Mouse (Mus musculus): ENCODE measurements at regions not wholly inside any gene's neighbourhood (a gene's known extent, or its start where the extent isn't known, plus 50 kb on each side); places are given as distances from the start of the nearest gene placed in this dataset.

DNA sequence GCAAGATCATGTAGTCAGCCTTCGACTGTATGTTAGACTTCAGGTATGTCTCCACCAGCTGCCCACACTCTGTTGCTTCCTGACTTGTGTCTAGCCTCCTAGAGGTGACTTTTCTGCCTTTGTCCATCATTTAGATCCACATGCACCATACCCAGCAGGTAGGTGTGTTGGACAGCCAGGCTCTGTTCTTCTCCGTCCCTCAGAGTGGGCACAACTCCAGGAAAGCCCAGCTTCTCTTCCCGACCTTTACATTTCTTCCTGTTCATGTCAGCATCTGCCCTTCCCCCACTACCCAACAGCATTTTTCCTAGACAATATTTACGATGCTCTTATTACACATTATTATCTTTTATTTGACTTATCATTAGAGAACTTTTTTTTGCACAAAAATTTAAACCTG, 366.4 kb downstream of the Nkx6-1 start:
- no peak for DNase-seq (ENCODE audit: extremely low read depth)
- TF ChIP-seq JUN (IDR thresholded peaks at IDR 0.05; ENCODE audit: insufficient read depth, low read depth, low read length): no peak
- TF ChIP-seq CHD2 (IDR thresholded peaks at IDR 0.05; ENCODE audit: low read length): no peak
- no peak for TF ChIP-seq RAD21 (IDR thresholded peaks at IDR 0.05; ENCODE audit: low read depth, low read length)
- no peak for TF ChIP-seq NRF1 (IDR thresholded peaks at IDR 0.05; ENCODE audit: low read depth, low read length)
- no peaks in the 10 kb centered on the region for H3K36me3 ChIP-seq (replicated peaks in 1 of 2; ENCODE audit: control insufficient read depth in 1 of 2, insufficient read depth in 1 of 2, low read length in 1 of 2)
- no peak overlapping the region for H3K27ac ChIP-seq (ENCODE audit: insufficient read depth, low read depth)
- H3K4me2 ChIP-seq (ENCODE audit: insufficient read depth, low read depth, poor library complexity, severe bottlenecking): no peak overlapping the region
- dilution Hi-C loops (cut with MboI; ENCODE audit: extremely low pct_ligation_motif_present, extremely low pct_unique_long_range_greater_than_20kb, low sequenced_read_pairs): no loop called here
- no peaks in the 10 kb centered on the region for H3K9me3 ChIP-seq (replicated peaks; ENCODE audit: low read length)
- no peaks in the 10 kb centered on the region for H3K79me2 ChIP-seq (replicated peaks; ENCODE audit: control insufficient read depth, extremely low read depth, insufficient read depth, poor library complexity, severe bottlenecking)
- H3K27me3 ChIP-seq (replicated peaks): no peaks in the 10 kb centered on the region
- no peak overlapping the region for H3K4me3 ChIP-seq (replicated peaks in 1 of 3; ENCODE audit: low read depth in 2 of 3, low read length in 2 of 3, poor library complexity in 1 of 3)
- in situ Hi-C loops (cut with MboI; ENCODE audit: low pct_ligation_motif_present, low pct_unique_long_range_greater_than_20kb, low sequenced_read_pairs): no loop called here
- no peaks in the 10 kb centered on the region for H3K4me1 ChIP-seq (ENCODE audit: control insufficient read depth in 1 of 2, insufficient read depth in 2 of 2)
- no peak overlapping the region for H3K9ac ChIP-seq (ENCODE audit: insufficient read depth, low read depth)

DNA sequence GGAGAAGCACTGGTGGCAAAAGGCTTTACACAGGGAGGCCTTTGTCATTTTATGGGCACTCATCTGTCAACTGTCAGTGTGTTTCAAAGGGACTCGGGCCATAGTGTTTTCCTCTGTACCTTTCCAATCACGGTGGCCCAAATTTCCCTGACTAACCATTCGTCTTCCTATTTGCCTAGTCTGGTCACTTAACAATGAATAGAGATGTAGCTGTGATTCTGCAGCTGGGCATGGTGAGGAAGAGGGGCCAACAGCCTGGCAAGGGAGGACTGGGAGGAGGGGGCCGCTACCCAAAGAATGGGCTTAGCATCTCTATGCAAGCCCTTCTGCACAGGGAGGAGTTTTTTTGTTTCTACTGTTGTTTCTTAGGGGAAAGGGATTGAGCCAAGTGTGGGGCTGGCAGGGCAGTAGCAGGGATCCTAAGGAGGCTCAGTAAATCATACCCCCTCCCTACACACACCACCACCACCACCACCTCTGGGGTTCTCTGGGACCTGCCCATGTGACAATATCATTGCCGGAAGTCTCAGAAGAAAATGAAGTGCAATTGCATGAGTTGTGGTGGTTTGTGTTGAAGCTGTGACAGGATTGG, 367.2 kb downstream of the Nkx6-1 start:
- H3K27ac ChIP-seq (ENCODE audit: insufficient read depth, low read depth): no peak overlapping the region
- dilution Hi-C loops (cut with MboI; ENCODE audit: extremely low pct_ligation_motif_present, extremely low pct_unique_long_range_greater_than_20kb, low sequenced_read_pairs) (no loop called here), in situ Hi-C loops (cut with MboI; ENCODE audit: low pct_ligation_motif_present, low pct_unique_long_range_greater_than_20kb, low sequenced_read_pairs) (no loop called here)
- no peak overlapping the region for H3K4me2 ChIP-seq (ENCODE audit: insufficient read depth, low read depth, poor library complexity, severe bottlenecking)
- H3K27me3 ChIP-seq (replicated peaks): no peaks in the 10 kb centered on the region
- no peaks in the 10 kb centered on the region for H3K4me1 ChIP-seq (ENCODE audit: control insufficient read depth in 1 of 2, insufficient read depth in 2 of 2)
- H3K9me3 ChIP-seq (replicated peaks; ENCODE audit: low read length): no peaks in the 10 kb centered on the region
- no peak for DNase-seq (ENCODE audit: extremely low read depth)
- no peak for TF ChIP-seq IRF4 (IDR thresholded peaks at IDR 0.05; ENCODE audit: low read depth, low read length)
- no peaks in the 10 kb centered on the region for H3K36me3 ChIP-seq (replicated peaks in 1 of 2; ENCODE audit: control insufficient read depth in 1 of 2, insufficient read depth in 1 of 2, low read length in 1 of 2)
- no peak overlapping the region for H3K9ac ChIP-seq (ENCODE audit: insufficient read depth, low read depth)
- H3K79me2 ChIP-seq (replicated peaks; ENCODE audit: control insufficient read depth, extremely low read depth, insufficient read depth, poor library complexity, severe bottlenecking): no peaks in the 10 kb centered on the region
- H3K4me3 ChIP-seq (replicated peaks in 1 of 3; ENCODE audit: low read depth in 2 of 3, low read length in 2 of 3, poor library complexity in 1 of 3): no peak overlapping the region

- no peak for DNase-seq (ENCODE audit: extremely low read depth)
- dilution Hi-C loops (cut with MboI; ENCODE audit: extremely low pct_ligation_motif_present, extremely low pct_unique_long_range_greater_than_20kb, low sequenced_read_pairs): no loop called here
- Histone ChIP-seq H3K79me2 (replicated peaks; ENCODE audit: control insufficient read depth, extremely low read depth, insufficient read depth, poor library complexity, severe bottlenecking) (no peaks in the 10 kb centered on the region), H3K4me1 (ENCODE audit: control insufficient read depth in 1 of 2, insufficient read depth in 2 of 2) (no peaks in the 10 kb centered on the region), H3K36me3 (replicated peaks in 1 of 2; ENCODE audit: control insufficient read depth in 1 of 2, insufficient read depth in 1 of 2, low read length in 1 of 2) (no peaks in the 10 kb centered on the region), H3K27ac (ENCODE audit: insufficient read depth, low read depth) (no peak overlapping the region), H3K27me3 (replicated peaks) (no peaks in the 10 kb centered on the region), H3K4me3 (replicated peaks in 1 of 3; ENCODE audit: low read depth in 2 of 3, low read length in 2 of 3, poor library complexity in 1 of 3) (no peak overlapping the region), H3K4me2 (ENCODE audit: insufficient read depth, low read depth, poor library complexity, severe bottlenecking) (no peak overlapping the region), H3K9me3 (replicated peaks; ENCODE audit: low read length) (no peaks in the 10 kb centered on the region), H3K9ac (ENCODE audit: insufficient read depth, low read depth) (no peak overlapping the region)
- TF ChIP-seq CTCF (conservative IDR thresholded peaks at IDR 0.05 in 1 of 2, IDR thresholded peaks at IDR 0.05 in 1 of 2; ENCODE audit: low read depth in 2 of 2, low read length in 2 of 2) (0 out of 4 replicates have a peak, but pooled peaks of 1 of the 2 experiments have one; percentile 5), POLR2A (IDR thresholded peaks at IDR 0.05; ENCODE audit: low read depth, low read length) (no peak)
- in situ Hi-C loops (cut with MboI; ENCODE audit: low pct_ligation_motif_present, low pct_unique_long_range_greater_than_20kb, low sequenced_read_pairs): no loop called here
These were observed 368.9 kb downstream of the Nkx6-1 start for GRCm38 (mm10) chr5:101295941-101296340.

DNA sequence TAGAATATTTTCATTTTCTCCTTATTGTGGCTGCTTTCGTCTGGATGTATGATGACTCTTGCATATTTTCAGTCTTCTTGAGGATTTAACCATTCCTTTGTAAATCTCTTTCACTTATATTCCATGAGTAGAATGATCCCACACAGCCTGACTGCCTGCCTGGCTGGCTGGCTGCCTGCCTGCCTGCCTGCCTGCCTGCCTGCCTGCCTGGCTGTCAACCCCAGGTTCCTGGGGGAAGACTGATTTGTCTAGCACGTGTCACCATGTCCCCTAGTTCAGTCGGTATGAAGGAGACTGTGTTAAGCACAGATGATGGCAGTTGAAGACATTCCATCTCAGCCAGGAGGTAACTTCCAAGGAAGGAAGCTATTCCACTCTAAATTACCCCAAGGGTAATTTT, 370.8 kb downstream of the Nkx6-1 start:
- H3K4me1 ChIP-seq (ENCODE audit: control insufficient read depth in 1 of 2, insufficient read depth in 2 of 2): no peaks in the 10 kb centered on the region
- in situ Hi-C loops (cut with MboI; ENCODE audit: low pct_ligation_motif_present, low pct_unique_long_range_greater_than_20kb, low sequenced_read_pairs) (no loop called here), dilution Hi-C loops (cut with MboI; ENCODE audit: extremely low pct_ligation_motif_present, extremely low pct_unique_long_range_greater_than_20kb, low sequenced_read_pairs) (no loop called here)
- no peaks in the 10 kb centered on the region for H3K79me2 ChIP-seq (replicated peaks; ENCODE audit: control insufficient read depth, extremely low read depth, insufficient read depth, poor library complexity, severe bottlenecking)
- H3K4me3 ChIP-seq (replicated peaks in 1 of 3; ENCODE audit: low read depth in 2 of 3, low read length in 2 of 3, poor library complexity in 1 of 3): no peak overlapping the region
- H3K36me3 ChIP-seq (replicated peaks in 1 of 2; ENCODE audit: control insufficient read depth in 1 of 2, insufficient read depth in 1 of 2, low read length in 1 of 2): no peaks in the 10 kb centered on the region
- H3K27me3 ChIP-seq (replicated peaks): no peaks in the 10 kb centered on the region
- no peak overlapping the region for H3K4me2 ChIP-seq (ENCODE audit: insufficient read depth, low read depth, poor library complexity, severe bottlenecking)
- TF ChIP-seq CHD2 (IDR thresholded peaks at IDR 0.05; ENCODE audit: low read length) (no peak), POLR2A (IDR thresholded peaks at IDR 0.05; ENCODE audit: low read depth, low read length) (no peak), BHLHE40 (IDR thresholded peaks at IDR 0.05; ENCODE audit: low read depth, low read length) (no peak), USF1 (IDR thresholded peaks at IDR 0.05; ENCODE audit: low read depth, low read length) (no peak), NELFE (IDR thresholded peaks at IDR 0.05; ENCODE audit: low read depth, low read length) (no peak), MXI1 (IDR thresholded peaks at IDR 0.05; ENCODE audit: low read depth, low read length) (no peak), CHD1 (IDR thresholded peaks at IDR 0.05; ENCODE audit: low read depth, low read length) (no peak), ZNF384 (IDR thresholded peaks at IDR 0.05; ENCODE audit: low read depth, low read length) (no peak), RCOR1 (conservative IDR thresholded peaks at IDR 0.05; ENCODE audit: low read depth, low read length) (no peak)
- no peak overlapping the region for H3K9ac ChIP-seq (ENCODE audit: insufficient read depth, low read depth)
- no peak overlapping the region for H3K27ac ChIP-seq (ENCODE audit: insufficient read depth, low read depth)
- H3K9me3 ChIP-seq (replicated peaks; ENCODE audit: low read length): no peaks in the 10 kb centered on the region
- DNase-seq (ENCODE audit: extremely low read depth): no peak

Measured in CH12.LX (cell line).